ENCODE assay signal across 8 mouse cellular contexts in genomic region chr1:165641786-165642771, GRCm38 (mm10). TPM values are rescaled to one million over a fixed set of nuclear protein-coding genes. Genes with fewer than 3 reads are reported as not detected.
DNase-seq lines count a peak whose midpoint lies in the region; ATAC-seq and TF ChIP-seq lines count a peak whose summit lies in the region.

No protein-coding gene starts in this region.

- peak; percentile 54; the same call in 1 of the 2 replicates for TF ChIP-seq POLR2A in lung, adult 2 months (IDR thresholded peaks at IDR 0.05; ENCODE audit: borderline replicate concordance, extremely low read depth, low read depth, low read length)

- under 1% methylated on average over 75 of the region's 75 CpGs for WGBS in forebrain, embryonic 16.5 days
- under 1% methylated on average over 75 of the region's 75 CpGs for WGBS in lung, adult 2 months
- under 1% methylated on average over 75 of the region's 75 CpGs for WGBS in neural tube, embryonic 15.5 days

- H3K9me3 ChIP-seq in ES-E14 (ENCODE audit: control insufficient read depth, insufficient read depth, low read depth, low read length): no peaks in the 10 kb centered on the region
- H3K9me3 ChIP-seq in forebrain, embryonic 16.5 days (ENCODE audit: control insufficient read depth, low read length): no peaks in the 10 kb centered on the region
- no peaks in the 10 kb centered on the region for H3K9me3 ChIP-seq in neural tube, embryonic 15.5 days (replicated peaks)

- DNase-seq in ES-E14 (ENCODE audit: low read depth, low spot score): no peak
- DNase-seq in cerebellum, adult 18-20 months: peak; percentile 88 to 95
- DNase-seq in heart, postnatal 36 days: peak; percentile 97
- peak; percentile 85 to 95 for DNase-seq in layer of hippocampus, adult 2 months (ENCODE audit: low spot score in 2 of 2)
- DNase-seq in lung, adult 2 months: peak; percentile 96
- DNase-seq in testis, postnatal 14 days (ENCODE audit: low spot score): peak; percentile 87

- H3K4me2 ChIP-seq in forebrain, embryonic 16.5 days (ENCODE audit: low read length): peak overlapping the region; percentile 56
- peak overlapping the region; percentile 68 for H3K4me2 ChIP-seq in neural tube, embryonic 15.5 days

- H3K27me3 ChIP-seq in forebrain, embryonic 16.5 days (replicated peaks; ENCODE audit: control insufficient read depth, insufficient read depth, low read length): no peaks in the 10 kb centered on the region
- H3K27me3 ChIP-seq in neural tube, embryonic 15.5 days (replicated peaks): no peaks in the 10 kb centered on the region

- in situ Hi-C loops in ES-E14 (cut with MboI; ENCODE audit: low sequenced_read_pairs in 2 of 2, unreplicated experiment in 2 of 2): no loop called here

- no peak for TF ChIP-seq CTCF in layer of hippocampus, adult 2 months (conservative IDR thresholded peaks at IDR 0.05)
- no peak for TF ChIP-seq CTCF in lung, adult 2 months (IDR thresholded peaks at IDR 0.05; ENCODE audit: insufficient read depth, low read length)

- intact Hi-C loops in heart, postnatal 36 days (cut with DNase I): loop anchor here (2.0 to 10.0 kb wide), 4 partner anchors 59 to 213 kb away; no protein-coding TSS in a partner anchor

- peak overlapping the region; percentile 2; the same call in 1 of the 2 replicates for H3K27ac ChIP-seq in ES-E14 (ENCODE audit: insufficient read depth, low read depth, low read length, poor library complexity, severe bottlenecking)
- peak overlapping the region; percentile 94 for H3K27ac ChIP-seq in forebrain, embryonic 16.5 days (ENCODE audit: low read length)
- peak overlapping the region; percentile 99 for H3K27ac ChIP-seq in layer of hippocampus, adult 2 months
- peak overlapping the region; percentile 98 for H3K27ac ChIP-seq in neural tube, embryonic 15.5 days (replicated peaks)

- peak; percentile 85 for ATAC-seq in forebrain, embryonic 16.5 days
- ATAC-seq in neural tube, embryonic 15.5 days (ENCODE audit: low FRiP score): peak; percentile 87

- no peaks in the 10 kb centered on the region; a peak in 1 of 4 replicates for H3K4me1 ChIP-seq in ES-E14 (ENCODE audit: control insufficient read depth in 2 of 2, insufficient read depth in 2 of 2, low read length in 2 of 2, poor library complexity in 1 of 2)
- no peaks in the 10 kb centered on the region for H3K4me1 ChIP-seq in forebrain, embryonic 16.5 days (replicated peaks; ENCODE audit: control insufficient read depth, insufficient read depth, low read length)
- H3K4me1 ChIP-seq in lung, adult 2 months (ENCODE audit: control insufficient read depth, insufficient read depth, low read length): no peaks in the 10 kb centered on the region
- 0 out of 2 replicates have a peak, but pooled peaks cover 5% of the 10 kb centered on the region for H3K4me1 ChIP-seq in neural tube, embryonic 15.5 days

- H3K36me3 ChIP-seq in ES-E14 (ENCODE audit: control insufficient read depth, insufficient read depth, low read length, poor library complexity, severe bottlenecking): no peaks in the 10 kb centered on the region
- no peaks in the 10 kb centered on the region for H3K36me3 ChIP-seq in forebrain, embryonic 16.5 days (ENCODE audit: control insufficient read depth, insufficient read depth)
- no peaks in the 10 kb centered on the region for H3K36me3 ChIP-seq in neural tube, embryonic 15.5 days

- peak overlapping the region; percentile 95 for H3K9ac ChIP-seq in ES-E14 (ENCODE audit: insufficient read depth, low read depth, low read length, poor library complexity, severe bottlenecking)
- peak overlapping the region; percentile 84 for H3K9ac ChIP-seq in forebrain, embryonic 16.5 days (replicated peaks; ENCODE audit: low read depth, low read length)
- peak overlapping the region; percentile 98 for H3K9ac ChIP-seq in neural tube, embryonic 15.5 days (replicated peaks)

- H3K4me3 ChIP-seq in ES-E14 (ENCODE audit: insufficient read depth in 1 of 2, low read depth in 1 of 2, low read length in 2 of 2, poor library complexity in 1 of 2, severe bottlenecking in 1 of 2): peak overlapping the region; percentile 57 to 81
- peak overlapping the region; percentile 85 for H3K4me3 ChIP-seq in forebrain, embryonic 16.5 days (replicated peaks; ENCODE audit: low read length)
- peak overlapping the region; percentile 76 for H3K4me3 ChIP-seq in layer of hippocampus, adult 2 months
- peak overlapping the region; percentile 93 for H3K4me3 ChIP-seq in lung, adult 2 months (replicated peaks; ENCODE audit: extremely low read depth, low read depth, low read length)
- H3K4me3 ChIP-seq in neural tube, embryonic 15.5 days (replicated peaks): peak overlapping the region; percentile 93

TF ChIP-seq in ES-E14, 5 proteins besides CTCF, POLR2A, EP300 and RAD21:
- TF ChIP-seq MAFK (IDR thresholded peaks at IDR 0.05; ENCODE audit: insufficient read depth, low read depth, low read length) (peak; percentile 85), ZC3H11A (IDR thresholded peaks at IDR 0.05; ENCODE audit: borderline replicate concordance, low read depth, low read length) (no peak), ZNF384 (IDR thresholded peaks at IDR 0.05; ENCODE audit: low read depth, low read length) (peak; percentile 96), HCFC1 (IDR thresholded peaks at IDR 0.05; ENCODE audit: borderline replicate concordance, insufficient read depth, low read length) (0 out of 2 replicates have a peak, but pooled peaks have one; percentile 29)

RNA-seq across cellular contexts. Expression of gene Mpzl1, which starts 7.7 kb away (rescaled TPM):
- 52.0 and 60.1 TPM in 2 replicates for total RNA-seq in ES-E14 (2012; rRNA removed)
- 138 and 145 TPM in 2 replicates for polyA plus RNA-seq in forebrain, embryonic 16.5 days (2015; fragmentation: Nextera tagmentation; extraction: Ambion mirVana)
- total RNA-seq in heart, postnatal 36 days (2021): 10 to 100 TPM; 14.4 to 21.4 TPM
- total RNA-seq in layer of hippocampus, adult 2 months (2021): 10 to 100 TPM; 30.6 to 38.5 TPM
- polyA plus RNA-seq in lung, adult 2 months (2012; rRNA removed): 33.6 and 47.2 TPM in 2 replicates
- 159 and 163 TPM in 2 replicates for polyA plus RNA-seq in neural tube, embryonic 15.5 days (2015; fragmentation: Nextera tagmentation; extraction: Ambion mirVana)

Comparison
In these comparisons a context has a peak if more than half of its experiments do, and no peak if none do; other contexts are left out.
1. H3K27ac ChIP-seq: peak in every context shown above with its lines; median percentile 99 in layer of hippocampus, adult 2 months; 98 in neural tube, embryonic 15.5 days; 94 in forebrain, embryonic 16.5 days; 2 in ES-E14.